Mouse (Mus musculus) spleen, adult 2 months (tissue): ENCODE results near the gene Rhoq. TPM values are rescaled to one million over a fixed set of nuclear protein-coding genes. Genes with fewer than 3 reads are reported as not detected.

ENCODE experiments used
- DNase-seq, 2 experiments: peaks; one replicate each; pipeline versions ENCODE4 v3.0.0 to v3.0.0-alpha.2; 2012 to 2021; ENCODE audit warnings: low spot score in 2 of 2, low read depth in 1 of 2
- H3K27ac ChIP-seq: fragments of 200-500 bp; 2 replicates; pipeline ENCODE4 v1.5.1; 2012; ENCODE audit warnings: low read length, inconsistent platforms; ENCODE audit not compliant: insufficient read depth
- H3K27me3 ChIP-seq: fragments of 200-500 bp; 2 replicates; pipeline ENCODE4 v1.6.1; 2012; ENCODE audit warnings: mild to moderate bottlenecking, moderate library complexity, low read length, inconsistent platforms; ENCODE audit not compliant: control insufficient read depth, insufficient read depth
- H3K36me3 ChIP-seq: fragments of 200-500 bp; 2 replicates; pipeline ENCODE4 v1.6.1; 2012; ENCODE audit warnings: mild to moderate bottlenecking, low read length, inconsistent platforms; ENCODE audit not compliant: control insufficient read depth, insufficient read depth
- H3K4me1 ChIP-seq: fragments of 200-500 bp; 2 replicates; pipeline ENCODE4 v1.6.1; 2011; ENCODE audit warnings: inconsistent platforms; ENCODE audit not compliant: control insufficient read depth, insufficient read depth, insufficient read length
- H3K4me3 ChIP-seq: fragments of 200-500 bp; 2 replicates; pipeline ENCODE4 v1.5.1; 2011; ENCODE audit warnings: mild to moderate bottlenecking, inconsistent platforms; ENCODE audit not compliant: insufficient read depth, insufficient read length; ENCODE audit errors: extremely low read depth
- CTCF ChIP-seq: fragments of 200-500 bp; IDR thresholded peaks from 2 replicates; pipeline ENCODE4 v1.5.1; 2011; ENCODE audit warnings: mild to moderate bottlenecking, inconsistent platforms; ENCODE audit not compliant: insufficient read depth, insufficient read length, insufficient replicate concordance; ENCODE audit errors: extremely low read depth
- POLR2A ChIP-seq: fragments of 200-500 bp; IDR thresholded peaks from 2 replicates; pipeline ENCODE4 v1.6.1; 2011; ENCODE audit warnings: low read depth, low read length, inconsistent platforms
- WGBS: fragments of 180-500 bp; shearing (Covaris S2); methylation state at CpG from one replicate; pipeline ENCODE4 v1.1.7; 2018; 5-methylcytosine and 5-hydroxymethylcytosine counted together
- polyA plus RNA-seq: library from polyadenylated mRNA; depleted of rRNA; stranded (reverse); fragments of >200 nt; gene quantifications from 2 replicates; pipeline ENCODE4 v1.2.3, GENCODE M21; 2012

The Rhoq gene
- polyA plus RNA-seq, 1 experiment: 18.7 TPM

DNA sequence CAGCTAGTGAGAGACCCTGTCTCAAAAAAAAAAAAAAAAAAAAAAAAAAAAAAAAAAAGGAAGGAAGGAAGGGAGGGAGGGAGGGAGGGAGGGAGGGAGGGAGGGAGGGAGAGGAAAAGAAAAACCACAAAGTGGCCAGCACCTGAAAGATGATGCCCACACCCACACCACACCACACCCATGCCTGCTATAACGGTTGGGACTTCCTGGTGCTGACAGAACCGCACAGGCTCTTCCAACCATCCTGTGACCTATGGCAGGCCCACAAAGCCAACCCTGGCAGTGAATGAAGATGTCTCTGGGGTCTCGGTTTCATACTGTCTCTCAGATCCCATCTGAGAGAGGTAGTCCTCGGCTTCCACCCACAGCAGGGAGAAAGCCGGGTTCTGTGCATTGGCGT is 33.5 kb upstream of the Rhoq start:
- TF ChIP-seq CTCF: no peak
- TF ChIP-seq POLR2A: no peak
- Histone ChIP-seq H3K4me3 (no peak overlapping the region), H3K4me1 (no peaks in the 10 kb centered on the region), H3K27me3 (no peaks in the 10 kb centered on the region), H3K27ac (no peak overlapping the region), H3K36me3 (no peaks in the 10 kb centered on the region)
- DNase-seq: no peak
- WGBS: 44% methylated on average over 6 of the region's 6 CpGs

- no peak for DNase-seq
- H3K4me3 ChIP-seq: no peak overlapping the region
- H3K27ac ChIP-seq: no peak overlapping the region
- H3K36me3 ChIP-seq: no peaks in the 10 kb centered on the region
- no peaks in the 10 kb centered on the region for H3K4me1 ChIP-seq
- TF ChIP-seq POLR2A (no peak), CTCF (no peak)
- H3K27me3 ChIP-seq: no peaks in the 10 kb centered on the region
Observed at GRCm38 (mm10) chr17:86929981-86930380, 32.9 kb upstream of the Rhoq start.

GRCm38 (mm10) chr17:86932896-86933295 is 30.0 kb upstream of the Rhoq start:
- Histone ChIP-seq H3K27ac (no peak overlapping the region), H3K27me3 (no peaks in the 10 kb centered on the region), H3K4me1 (no peaks in the 10 kb centered on the region), H3K36me3 (no peaks in the 10 kb centered on the region), H3K4me3 (no peak overlapping the region)
- TF ChIP-seq CTCF: no peak
- TF ChIP-seq POLR2A: no peak
- WGBS: 58% methylated on average over 5 of the region's 5 CpGs
- DNase-seq: no peak

DNA sequence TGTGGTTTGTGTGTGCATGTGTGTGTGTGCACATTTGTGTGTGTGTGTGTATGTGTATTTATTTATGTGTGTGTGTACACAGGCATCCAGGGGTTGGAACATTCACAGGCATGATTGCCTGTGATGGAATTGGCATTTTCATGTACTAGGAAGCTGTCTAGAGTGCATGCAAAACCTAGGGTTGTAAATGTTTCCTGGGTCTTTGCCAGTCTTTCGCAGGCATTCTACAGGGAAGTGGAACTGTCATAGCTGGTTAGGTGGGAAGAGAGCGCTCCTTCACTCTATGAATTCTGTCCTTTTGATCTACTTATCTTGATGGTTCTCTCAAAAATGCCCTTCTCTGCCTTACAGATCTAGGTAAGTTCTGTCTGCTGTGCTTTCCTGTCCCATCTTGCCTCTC is 25.8 kb upstream of the Rhoq start:
- DNase-seq: no peak
- H3K27ac ChIP-seq: no peak overlapping the region
- no peaks in the 10 kb centered on the region for H3K36me3 ChIP-seq
- no peak overlapping the region for H3K4me3 ChIP-seq
- H3K27me3 ChIP-seq: no peaks in the 10 kb centered on the region
- H3K4me1 ChIP-seq: no peaks in the 10 kb centered on the region
- TF ChIP-seq CTCF: no peak
- TF ChIP-seq POLR2A: no peak
- WGBS: 76% methylated on average over 2 of the region's 2 CpGs

DNA sequence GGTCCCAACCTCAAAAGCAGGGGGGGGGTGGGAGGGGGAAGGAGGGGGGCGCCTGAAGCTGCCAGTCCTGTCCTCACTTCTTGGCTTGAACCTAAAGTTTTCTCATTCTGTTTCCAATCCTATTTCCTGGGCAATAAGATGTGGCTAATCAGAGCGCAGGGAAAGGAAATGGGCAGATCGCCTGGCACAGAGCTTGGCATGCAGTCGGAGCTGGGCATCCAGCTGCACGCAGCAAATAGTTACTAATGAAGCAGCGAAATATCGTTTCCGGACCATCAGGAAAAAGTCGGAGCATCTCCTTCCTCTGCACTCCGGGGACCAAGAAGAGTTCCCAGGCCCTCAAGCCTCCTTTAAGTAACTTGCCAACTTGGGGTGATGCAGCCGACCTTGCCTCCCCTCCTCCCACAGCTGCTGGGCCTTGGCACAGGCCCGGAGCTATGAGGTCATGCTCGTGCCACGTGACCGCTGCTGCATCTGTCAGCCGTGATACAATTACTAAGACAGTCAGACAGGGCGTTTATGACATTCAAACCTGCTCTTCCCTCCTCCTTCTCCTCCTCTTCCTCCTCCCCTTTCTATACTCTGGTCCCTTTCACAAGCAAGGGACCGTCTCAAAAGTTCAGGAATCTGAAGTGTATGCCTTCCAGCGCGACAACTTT is 25.3 kb upstream of the Rhoq start:
- Histone ChIP-seq H3K36me3 (no peaks in the 10 kb centered on the region), H3K27ac (no peak overlapping the region), H3K4me3 (no peak overlapping the region; the same call in 1 of the 2 replicates), H3K27me3 (no peaks in the 10 kb centered on the region), H3K4me1 (no peaks in the 10 kb centered on the region)
- WGBS: 9% methylated on average over 20 of the region's 20 CpGs
- peak; percentile 14 to 46 for DNase-seq
- no peak for TF ChIP-seq POLR2A
- TF ChIP-seq CTCF: no peak

- no peaks in the 10 kb centered on the region for H3K4me1 ChIP-seq
- TF ChIP-seq CTCF (no peak), POLR2A (no peak)
- WGBS: 83% methylated on average over 7 of the region's 7 CpGs
- no peak for DNase-seq
- no peaks in the 10 kb centered on the region for H3K36me3 ChIP-seq
- no peaks in the 10 kb centered on the region for H3K27me3 ChIP-seq
- H3K4me3 ChIP-seq: no peak overlapping the region
- H3K27ac ChIP-seq: no peak overlapping the region
Observed at GRCm38 (mm10) chr17:86938683-86939082, 24.2 kb upstream of the Rhoq start.

- Histone ChIP-seq H3K27me3 (no peaks in the 10 kb centered on the region), H3K36me3 (no peaks in the 10 kb centered on the region), H3K4me3 (no peak overlapping the region), H3K27ac (no peak overlapping the region), H3K4me1 (no peaks in the 10 kb centered on the region)
- DNase-seq: no peak
- TF ChIP-seq CTCF (no peak), POLR2A (no peak)
- WGBS: 70% methylated on average over 6 of the region's 6 CpGs
Observed at GRCm38 (mm10) chr17:86942112-86942511, 20.8 kb upstream of the Rhoq start.
